9 mouse cellular contexts compared by ENCODE assay signal in the genomic region with DNA sequence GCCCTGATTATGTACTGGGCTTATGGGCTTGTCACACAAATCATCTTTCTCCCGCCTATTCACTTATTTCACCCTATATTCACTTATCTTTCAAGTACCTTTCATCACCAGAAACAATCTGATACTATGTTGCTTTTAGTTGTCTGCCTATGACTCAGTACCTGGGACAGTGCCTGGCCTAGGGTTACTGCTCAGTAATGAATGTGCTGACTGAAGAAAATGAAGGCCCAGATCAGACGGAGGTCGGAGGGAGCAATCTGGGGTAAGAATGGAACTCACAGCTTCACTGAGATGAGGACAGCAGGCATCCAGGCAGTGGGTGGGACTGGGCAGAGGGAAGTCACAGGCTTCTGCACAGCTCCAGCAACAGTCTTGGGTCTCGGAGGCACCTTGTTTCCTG. TPM values are rescaled to one million over a fixed set of nuclear protein-coding genes. Genes with fewer than 3 reads are reported as not detected.
DNase-seq lines count a peak whose midpoint lies in the region; ATAC-seq and TF ChIP-seq lines count a peak whose summit lies in the region.
"Had no signal": no experiment of that assay in that cellular context is flagged by ENCODE, and none has a peak within 500 bp of the region (broad histone marks: within the 10 kb centered on the region; RNA-seq: fewer than 3 reads in every experiment).

No protein-coding gene starts in this region.

- ATAC-seq in kidney, postnatal 0 days (replicated peaks; ENCODE audit: low FRiP score, low read depth) = no peak
- ATAC-seq in forebrain, embryonic 14.5 days = no peak
- no peak for ATAC-seq in neural tube, embryonic 12.5 days (ENCODE audit: low FRiP score, low read depth)

- H3K27ac ChIP-seq in kidney, postnatal 0 days = no peak overlapping the region
- H3K27ac ChIP-seq in embryonic facial prominence, embryonic 10.5 days (replicated peaks) = peak overlapping the region; percentile 91
- H3K27ac ChIP-seq in forebrain, embryonic 14.5 days (ENCODE audit: low read depth, low read length) = no peak overlapping the region
- no peak overlapping the region for H3K27ac ChIP-seq in neural tube, embryonic 12.5 days

- H3K4me2 ChIP-seq in kidney, postnatal 0 days (ENCODE audit: low read length) = peak overlapping the region; percentile 70; the same call in 1 of the 2 replicates
- H3K4me2 ChIP-seq in forebrain, embryonic 14.5 days (ENCODE audit: low read length) = peak overlapping the region; percentile 90; the same call in 1 of the 2 replicates
- H3K4me2 ChIP-seq in neural tube, embryonic 12.5 days (replicated peaks) = peak overlapping the region; percentile 96

- H3K36me3 ChIP-seq in kidney, postnatal 0 days (ENCODE audit: insufficient read depth, low read length) = no peaks in the 10 kb centered on the region
- H3K36me3 ChIP-seq in embryonic facial prominence, embryonic 10.5 days (replicated peaks) = peaks cover 52% of the 10 kb centered on the region
- peaks cover 25% of the 10 kb centered on the region for H3K36me3 ChIP-seq in forebrain, embryonic 14.5 days (ENCODE audit: control insufficient read depth, insufficient read depth, low read length)
- H3K36me3 ChIP-seq in neural tube, embryonic 12.5 days = peaks cover 9% of the 10 kb centered on the region; the same call in 1 of the 2 replicates

- H3K27me3 ChIP-seq in kidney, postnatal 0 days (ENCODE audit: insufficient read depth, low read length) = no peaks in the 10 kb centered on the region
- no peaks in the 10 kb centered on the region for H3K27me3 ChIP-seq in embryonic facial prominence, embryonic 10.5 days (replicated peaks; ENCODE audit: low read depth, poor library complexity, severe bottlenecking)
- no peaks in the 10 kb centered on the region for H3K27me3 ChIP-seq in forebrain, embryonic 14.5 days (replicated peaks; ENCODE audit: control insufficient read depth, insufficient read depth, low read length)
- H3K27me3 ChIP-seq in neural tube, embryonic 12.5 days (replicated peaks) = no peaks in the 10 kb centered on the region

- peaks cover 8% of the 10 kb centered on the region for H3K4me1 ChIP-seq in kidney, postnatal 0 days (replicated peaks; ENCODE audit: insufficient read depth, low read length)
- peaks cover 27% of the 10 kb centered on the region for H3K4me1 ChIP-seq in embryonic facial prominence, embryonic 10.5 days
- peaks cover 8% of the 10 kb centered on the region for H3K4me1 ChIP-seq in forebrain, embryonic 14.5 days (ENCODE audit: control insufficient read depth, insufficient read depth, low read length)
- H3K4me1 ChIP-seq in neural tube, embryonic 12.5 days = peaks cover 20% of the 10 kb centered on the region

- H3K9ac ChIP-seq in kidney, postnatal 0 days (ENCODE audit: low read depth, low read length) = no peak overlapping the region
- peak overlapping the region; percentile 88; the same call in 1 of the 2 replicates for H3K9ac ChIP-seq in forebrain, embryonic 14.5 days (ENCODE audit: low read length)
- 0 out of 2 replicates have a peak overlapping the region, but pooled peaks have one; percentile 73 for H3K9ac ChIP-seq in neural tube, embryonic 12.5 days

- no peak for TF ChIP-seq CTCF in kidney, postnatal 0 days (IDR thresholded peaks at IDR 0.05; ENCODE audit: low read depth)

- whole genome bisulfite sequencing in kidney, postnatal 0 days = 52% methylated on average over 4 of the region's 4 CpGs
- 73% methylated on average over 4 of the region's 4 CpGs for WGBS in embryonic facial prominence, embryonic 10.5 days
- WGBS in forebrain, embryonic 14.5 days = 75% methylated on average over 4 of the region's 4 CpGs
- 69% methylated on average over 4 of the region's 4 CpGs for WGBS in neural tube, embryonic 12.5 days

- DNase-seq in kidney, postnatal 0 days (ENCODE audit: low spot score) = no peak
- no peak for DNase-seq in kidney, postnatal 36 days
- DNase-seq in embryonic facial prominence, embryonic 10.5 days (ENCODE audit: low spot score) = no peak
- DNase-seq in forebrain, embryonic 14.5 days (ENCODE audit: low spot score) = no peak
- DNase-seq in cerebellum, adult 9-10 months = no peak
- DNase-seq in cerebellum, postnatal 14 days = no peak
- DNase-seq: thymus, adult 2 months had no signal

- H3K9me3 ChIP-seq in kidney, postnatal 0 days (replicated peaks; ENCODE audit: low read length) = no peaks in the 10 kb centered on the region
- no peaks in the 10 kb centered on the region for H3K9me3 ChIP-seq in embryonic facial prominence, embryonic 10.5 days
- H3K9me3 ChIP-seq in forebrain, embryonic 14.5 days (replicated peaks; ENCODE audit: control insufficient read depth, low read length) = no peaks in the 10 kb centered on the region
- H3K9me3 ChIP-seq in neural tube, embryonic 12.5 days = no peaks in the 10 kb centered on the region

- H3K4me3 ChIP-seq in kidney, postnatal 0 days (replicated peaks; ENCODE audit: low read depth, low read length) = no peak overlapping the region
- H3K4me3 ChIP-seq in embryonic facial prominence, embryonic 10.5 days = peak overlapping the region; percentile 83
- no peak overlapping the region for H3K4me3 ChIP-seq in forebrain, embryonic 14.5 days (ENCODE audit: low read depth, low read length)
- H3K4me3 ChIP-seq in neural tube, embryonic 12.5 days = no peak overlapping the region

RNA-seq across cellular contexts. Expression of a gene that starts 9.9 kb away (rescaled TPM):
- polyA plus RNA-seq in kidney, postnatal 0 days (2015; fragmentation: Nextera tagmentation; extraction: Ambion mirVana) = 0.11 and 0.14 TPM in 2 replicates
- polyA plus RNA-seq in embryonic facial prominence, embryonic 10.5 days (2016; fragmentation: Nextera tagmentation; extraction: Ambion mirVana) = 0.80 and 1.2 TPM in 2 replicates
- polyA plus RNA-seq in forebrain, embryonic 14.5 days (2014; fragmentation: Nextera tagmentation; extraction: Ambion mirVana) = 31.3 and 37.4 TPM in 2 replicates
- polyA plus RNA-seq in neural tube, embryonic 12.5 days (2016; fragmentation: Nextera tagmentation; extraction: Ambion mirVana) = 21.4 and 25.8 TPM in 2 replicates
- polyA plus RNA-seq: erythroblast, embryonic 14.5 days had no signal

RNA-seq across cellular contexts. Expression of a gene that starts 15.1 kb away (rescaled TPM):
- 189 and 192 TPM in 2 replicates for polyA plus RNA-seq in kidney, postnatal 0 days (2015; fragmentation: Nextera tagmentation; extraction: Ambion mirVana)
- 390 and 408 TPM in 2 replicates for polyA plus RNA-seq in embryonic facial prominence, embryonic 10.5 days (2016; fragmentation: Nextera tagmentation; extraction: Ambion mirVana)
- polyA plus RNA-seq in forebrain, embryonic 14.5 days (2014; fragmentation: Nextera tagmentation; extraction: Ambion mirVana) = 231 and 256 TPM in 2 replicates
- 293 and 310 TPM in 2 replicates for polyA plus RNA-seq in neural tube, embryonic 12.5 days (2016; fragmentation: Nextera tagmentation; extraction: Ambion mirVana)

RNA-seq across cellular contexts. Expression of a gene that starts 24.0 kb away (rescaled TPM):
- 0.37 TPM in 1 of 2 replicates, not detected in the other for polyA plus RNA-seq in kidney, postnatal 0 days (2015; fragmentation: Nextera tagmentation; extraction: Ambion mirVana)
- not detected in 2 replicates for polyA plus RNA-seq in embryonic facial prominence, embryonic 10.5 days (2016; fragmentation: Nextera tagmentation; extraction: Ambion mirVana)
- not detected in 2 replicates for polyA plus RNA-seq in forebrain, embryonic 14.5 days (2014; fragmentation: Nextera tagmentation; extraction: Ambion mirVana)
- polyA plus RNA-seq in neural tube, embryonic 12.5 days (2016; fragmentation: Nextera tagmentation; extraction: Ambion mirVana) = not detected in 2 replicates
- polyA plus RNA-seq: erythroblast, embryonic 14.5 days; thymus, adult 2 months had no signal

RNA-seq across cellular contexts. Expression of a gene that starts 26.1 kb away (rescaled TPM):
- polyA plus RNA-seq in kidney, postnatal 0 days (2015; fragmentation: Nextera tagmentation; extraction: Ambion mirVana) = 0.21 and 0.26 TPM in 2 replicates
- 0.36 and 0.60 TPM in 2 replicates for polyA plus RNA-seq in embryonic facial prominence, embryonic 10.5 days (2016; fragmentation: Nextera tagmentation; extraction: Ambion mirVana)
- polyA plus RNA-seq in forebrain, embryonic 14.5 days (2014; fragmentation: Nextera tagmentation; extraction: Ambion mirVana) = 0.42 and 0.47 TPM in 2 replicates
- 0.68 and 0.72 TPM in 2 replicates for polyA plus RNA-seq in neural tube, embryonic 12.5 days (2016; fragmentation: Nextera tagmentation; extraction: Ambion mirVana)

RNA-seq across cellular contexts. Expression of a gene that starts 30.6 kb away (rescaled TPM):
- 158 and 188 TPM in 2 replicates for polyA plus RNA-seq in kidney, postnatal 0 days (2015; fragmentation: Nextera tagmentation; extraction: Ambion mirVana)
- polyA plus RNA-seq in embryonic facial prominence, embryonic 10.5 days (2016; fragmentation: Nextera tagmentation; extraction: Ambion mirVana) = 51.1 and 64.4 TPM in 2 replicates
- 206 and 230 TPM in 2 replicates for polyA plus RNA-seq in forebrain, embryonic 14.5 days (2014; fragmentation: Nextera tagmentation; extraction: Ambion mirVana)
- 160 and 169 TPM in 2 replicates for polyA plus RNA-seq in neural tube, embryonic 12.5 days (2016; fragmentation: Nextera tagmentation; extraction: Ambion mirVana)
